Mouse (Mus musculus): ENCODE data around the gene Kbtbd6.

The Kbtbd6 gene

DNA sequence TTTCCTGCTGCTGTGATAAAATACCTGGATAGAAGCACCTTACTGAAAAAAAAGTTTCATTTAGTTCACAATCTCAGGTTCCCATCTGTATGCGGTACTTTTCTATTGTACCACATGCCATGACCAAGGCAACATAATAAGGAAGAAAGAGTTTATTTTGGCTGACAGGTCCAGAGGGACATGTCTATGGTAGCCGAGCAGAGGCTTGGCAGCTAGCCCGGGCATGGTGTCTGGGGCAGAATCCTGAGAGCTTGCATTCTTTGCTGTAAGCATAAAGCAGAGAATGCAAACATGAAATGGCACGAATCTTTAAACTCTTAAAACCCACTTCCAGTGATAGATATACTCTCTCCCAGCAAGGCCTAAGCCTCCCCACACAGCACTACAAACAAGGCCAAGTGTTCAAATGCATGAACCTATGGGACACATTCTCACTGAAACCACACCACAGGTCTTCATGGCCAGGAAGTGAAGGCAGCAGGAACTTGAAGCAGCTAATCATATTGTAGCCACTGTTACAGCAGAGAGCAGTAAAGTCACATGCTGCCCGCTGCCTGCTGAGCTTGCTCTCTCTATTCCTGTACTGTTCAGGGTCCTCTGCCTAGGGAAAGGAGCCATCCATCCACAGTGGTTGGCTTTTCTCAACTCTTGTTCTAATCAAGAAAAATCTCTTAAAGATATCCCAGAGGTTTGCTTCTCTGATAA, 51.9 kb downstream of the Kbtbd6 start:
- TF ChIP-seq GATA4 (IDR thresholded peaks at IDR 0.05; ENCODE audit: insufficient replicate concordance, low read length) = no peak

All from liver, adult (tissue).